8 mouse cellular contexts compared by ENCODE assay signal in genomic region chr5:28038115-28038514, GRCm38 (mm10). TPM values are rescaled to one million over a fixed set of nuclear protein-coding genes. Genes with fewer than 3 reads are reported as not detected.
DNase-seq lines count a peak whose midpoint lies in the region; ATAC-seq and TF ChIP-seq lines count a peak whose summit lies in the region.

No protein-coding gene starts in this region.

- no peaks in the 10 kb centered on the region for H3K27me3 ChIP-seq in midbrain, postnatal 0 days (ENCODE audit: insufficient read depth, low read length)
- no peaks in the 10 kb centered on the region for H3K27me3 ChIP-seq in midbrain, embryonic 15.5 days (replicated peaks)
- no peaks in the 10 kb centered on the region for H3K27me3 ChIP-seq in heart, embryonic 10.5 days (ENCODE audit: insufficient read depth, poor library complexity, severe bottlenecking)

- H3K4me1 ChIP-seq in midbrain, postnatal 0 days (ENCODE audit: insufficient read depth, low read length) = 0 out of 2 replicates have a peak, but pooled peaks cover 2% of the 10 kb centered on the region
- H3K4me1 ChIP-seq in midbrain, embryonic 15.5 days = peaks cover 9% of the 10 kb centered on the region; the same call in 1 of the 2 replicates
- peaks cover 47% of the 10 kb centered on the region for H3K4me1 ChIP-seq in bone marrow macrophage, adult 2 months (ENCODE audit: control insufficient read depth, insufficient read depth, low read length)
- H3K4me1 ChIP-seq in heart, embryonic 10.5 days = peaks cover 32% of the 10 kb centered on the region; the same call in 1 of the 2 replicates

- TF ChIP-seq CTCF in midbrain, postnatal 0 days (IDR thresholded peaks at IDR 0.05) = no peak
- no peak for TF ChIP-seq CTCF in bone marrow macrophage, adult 2 months (IDR thresholded peaks at IDR 0.05; ENCODE audit: low read depth, low read length)

- TF ChIP-seq POLR2A in bone marrow macrophage, adult 2 months (IDR thresholded peaks at IDR 0.05; ENCODE audit: borderline replicate concordance, low read depth, low read length) = no peak

- no peak overlapping the region for H3K4me3 ChIP-seq in midbrain, postnatal 0 days (ENCODE audit: low read depth, low read length)
- H3K4me3 ChIP-seq in midbrain, embryonic 15.5 days = no peak overlapping the region
- H3K4me3 ChIP-seq in bone marrow macrophage, adult 2 months (ENCODE audit: insufficient read depth, low read length) = peak overlapping the region; percentile 30
- H3K4me3 ChIP-seq in heart, embryonic 10.5 days = no peak overlapping the region

- H3K36me3 ChIP-seq in midbrain, postnatal 0 days (ENCODE audit: insufficient read depth, low read length) = no peaks in the 10 kb centered on the region
- no peaks in the 10 kb centered on the region for H3K36me3 ChIP-seq in midbrain, embryonic 15.5 days (replicated peaks)
- no peaks in the 10 kb centered on the region for H3K36me3 ChIP-seq in heart, embryonic 10.5 days

- H3K27ac ChIP-seq in midbrain, postnatal 0 days (ENCODE audit: low read depth, low read length) = no peak overlapping the region
- no peak overlapping the region for H3K27ac ChIP-seq in midbrain, embryonic 15.5 days
- H3K27ac ChIP-seq in bone marrow macrophage, adult 2 months (ENCODE audit: insufficient read depth, low read depth, low read length) = peak overlapping the region; percentile 95
- no peak overlapping the region for H3K27ac ChIP-seq in heart, embryonic 10.5 days

- no peak; the same call in 1 of the 2 replicates for ATAC-seq in midbrain, postnatal 0 days (ENCODE audit: low FRiP score)
- ATAC-seq in midbrain, embryonic 15.5 days (replicated peaks) = no peak

- peak; percentile 1 for DNase-seq in midbrain, postnatal 0 days (ENCODE audit: low spot score)
- peak; percentile 83 for DNase-seq in heart, embryonic 10.5 days (ENCODE audit: low spot score)
- peak; percentile 67 to 80 for DNase-seq in kidney, postnatal 4 days
- peak; percentile 60 for DNase-seq in skeletal muscle tissue, adult 2 months (ENCODE audit: low read depth, low spot score)
- no peak for DNase-seq in thymus, postnatal 4 days
- DNase-seq in embryo, embryonic 10 days (ENCODE audit: low spot score) = no peak

- no peaks in the 10 kb centered on the region for H3K9me3 ChIP-seq in midbrain, postnatal 0 days (ENCODE audit: low read length)
- H3K9me3 ChIP-seq in midbrain, embryonic 15.5 days = no peaks in the 10 kb centered on the region
- H3K9me3 ChIP-seq in heart, embryonic 10.5 days = no peaks in the 10 kb centered on the region

- H3K9ac ChIP-seq in midbrain, postnatal 0 days (replicated peaks; ENCODE audit: low read length, poor library complexity, severe bottlenecking) = no peak overlapping the region
- no peak overlapping the region for H3K9ac ChIP-seq in midbrain, embryonic 15.5 days

- WGBS in midbrain, postnatal 0 days = 40% methylated on average over 2 of the region's 2 CpGs
- 58% methylated on average over 2 of the region's 2 CpGs for WGBS in midbrain, embryonic 15.5 days
- WGBS in heart, embryonic 10.5 days = 12% methylated on average over 2 of the region's 2 CpGs

- no peak overlapping the region for H3K4me2 ChIP-seq in midbrain, postnatal 0 days (ENCODE audit: low read depth, low read length, poor library complexity, severe bottlenecking)
- H3K4me2 ChIP-seq in midbrain, embryonic 15.5 days = no peak overlapping the region

RNA-seq across cellular contexts. Expression of gene Insig1, which starts 33.0 kb away (rescaled TPM):
- 131 and 164 TPM in 2 replicates for total RNA-seq in midbrain, postnatal 0 days (2014; rRNA removed)
- polyA plus RNA-seq in midbrain, postnatal 0 days (2015; fragmentation: Nextera tagmentation; extraction: Ambion mirVana) = 90.6 and 97.9 TPM in 2 replicates
- polyA plus RNA-seq in midbrain, embryonic 15.5 days (2015; fragmentation: Nextera tagmentation; extraction: Ambion mirVana) = 79.3 and 84.0 TPM in 2 replicates
- 37.4 and 40.7 TPM in 2 replicates for polyA plus RNA-seq in bone marrow macrophage, adult 2 months (2012; ENCODE audit: insufficient read depth, insufficient read length, missing spikeins)
- polyA plus RNA-seq in heart, embryonic 10.5 days (2016; fragmentation: Nextera tagmentation; extraction: Ambion mirVana) = 38.7 and 39.6 TPM in 2 replicates

Comparison
In these comparisons a context has a peak if more than half of its experiments do, and no peak if none do; other contexts are left out.
1. DNase-seq: peak in midbrain, postnatal 0 days (single experiment), heart, embryonic 10.5 days (single experiment), kidney, postnatal 4 days (2 of 2) and skeletal muscle tissue, adult 2 months (single experiment); none in thymus, postnatal 4 days (single experiment) and embryo, embryonic 10 days (single experiment).